Mouse (Mus musculus) liver, postnatal 0 days (tissue): ENCODE data around the gene Txk. TPM values are rescaled to one million over a fixed set of nuclear protein-coding genes. Genes with fewer than 3 reads are reported as not detected.

Experiments used
- ATAC-seq: fragments of 200-750 bp; cut with Nextera tagmentation; 2 replicates; pipeline ENCODE4 v1.8.0; 2017; ENCODE audit warnings: mild to moderate bottlenecking, moderate library complexity
- DNase-seq: peaks from one replicate; pipeline ENCODE4 v3.0.0-alpha.2; 2016
- H3K27ac ChIP-seq: fragments of 300-500 bp; sonication (generic); 2 replicates; pipeline ENCODE4 v1.5.1; 2014; ENCODE audit warnings: antibody characterized with exemption, moderate library complexity, mild to moderate bottlenecking, low read depth
- H3K27me3 ChIP-seq: fragments of 300-500 bp; sonication (generic); 2 replicates; pipeline ENCODE4 v1.6.1; 2014; ENCODE audit warnings: low read length, control low read depth, mixed read lengths; ENCODE audit not compliant: insufficient read depth
- H3K36me3 ChIP-seq: fragments of 300-500 bp; sonication (generic); replicated peaks from 2 replicates; pipeline ENCODE4 v1.6.1; 2014; ENCODE audit warnings: mild to moderate bottlenecking, control low read depth, low read length, moderate library complexity, mixed read lengths; ENCODE audit not compliant: insufficient read depth
- H3K4me1 ChIP-seq: fragments of 300-500 bp; sonication (generic); 2 replicates; pipeline ENCODE4 v1.6.1; 2014; ENCODE audit warnings: antibody characterized with exemption, mild to moderate bottlenecking, control low read depth; ENCODE audit not compliant: insufficient read depth
- H3K4me2 ChIP-seq: fragments of 300-500 bp; sonication (generic); 2 replicates; pipeline ENCODE4 v1.6.1; 2014; ENCODE audit warnings: low read depth, mild to moderate bottlenecking, low read length, moderate library complexity, mixed read lengths
- H3K4me3 ChIP-seq: fragments of 300-500 bp; sonication (generic); 2 replicates; pipeline ENCODE4 v1.5.1; 2014; ENCODE audit warnings: low read depth, low read length
- H3K9ac ChIP-seq: fragments of 300-500 bp; sonication (generic); replicated peaks from 2 replicates; pipeline ENCODE4 v1.6.1; 2014; ENCODE audit warnings: mild to moderate bottlenecking, moderate library complexity
- H3K9me3 ChIP-seq: fragments of 300-500 bp; sonication (generic); 2 replicates; pipeline ENCODE4 v1.6.1; 2016; ENCODE audit warnings: mild to moderate bottlenecking, control low read depth, low read length, mixed read lengths
- CTCF ChIP-seq: sonication (generic); IDR thresholded peaks from 2 replicates; pipeline ENCODE4 v1.5.1; 2016; ENCODE audit warnings: antibody characterized with exemption, low read depth
- EP300 ChIP-seq: IDR thresholded peaks from 2 replicates; pipeline ENCODE4 v1.6.1; 2016; ENCODE audit warnings: antibody characterized with exemption, low read depth, mild to moderate bottlenecking
- WGBS: fragments of 180-500 bp; shearing (Covaris S2); extraction: QIAGEN DNeasy Blood & Tissue Kit; methylation state at CpG from one replicate; pipeline ENCODE4 v1.1.7; 2014; ENCODE audit not compliant: insufficient replicate concordance; 5-methylcytosine and 5-hydroxymethylcytosine counted together
- polyA plus RNA-seq: library from polyadenylated mRNA; unstranded; fragments of >200 nt; fragmentation: Nextera tagmentation; extraction: Ambion mirVana; gene quantifications from 2 replicates; pipeline ENCODE4 v1.2.1, GENCODE M21; 2015

Txk gene
- polyA plus RNA-seq, 1 experiment from 2014 or later: 0.27 TPM

GRCm38 (mm10) chr5:72785451-72785850 lies 32.9 kb upstream of the Txk start:
- Histone ChIP-seq H3K36me3 (peaks cover 6% of the 10 kb centered on the region; the same call in 1 of the 2 replicates), H3K27me3 (no peaks in the 10 kb centered on the region), H3K4me3 (no peak overlapping the region), H3K9ac (no peak overlapping the region), H3K9me3 (no peaks in the 10 kb centered on the region), H3K27ac (no peak overlapping the region), H3K4me2 (no peak overlapping the region), H3K4me1 (no peaks in the 10 kb centered on the region)
- no peak for TF ChIP-seq CTCF
- no peak for TF ChIP-seq EP300
- 71% methylated on average over 4 of the region's 4 CpGs for WGBS
- ATAC-seq: no peak
- DNase-seq: no peak

GRCm38 (mm10) chr5:72784719-72785118 lies 32.1 kb upstream of the Txk start:
- DNase-seq (no peak), ATAC-seq (no peak)
- peaks cover 6% of the 10 kb centered on the region; the same call in 1 of the 2 replicates for H3K36me3 ChIP-seq
- 79% methylated on average over 3 of the region's 3 CpGs for WGBS
- H3K4me2 ChIP-seq: no peak overlapping the region
- no peak overlapping the region for H3K9ac ChIP-seq
- H3K9me3 ChIP-seq: no peaks in the 10 kb centered on the region
- no peak overlapping the region for H3K27ac ChIP-seq
- no peak overlapping the region for H3K4me3 ChIP-seq
- TF ChIP-seq CTCF (no peak), EP300 (no peak)
- H3K27me3 ChIP-seq: no peaks in the 10 kb centered on the region
- H3K4me1 ChIP-seq: no peaks in the 10 kb centered on the region

- DNase-seq: no peak
- H3K4me1 ChIP-seq: no peaks in the 10 kb centered on the region
- H3K27ac ChIP-seq: no peak overlapping the region
- H3K4me2 ChIP-seq: no peak overlapping the region
- no peak overlapping the region for H3K4me3 ChIP-seq
- ATAC-seq: no peak
- TF ChIP-seq CTCF (no peak), EP300 (no peak)
- 76% methylated on average over 8 of the region's 8 CpGs for WGBS
- H3K36me3 ChIP-seq: peaks cover 6% of the 10 kb centered on the region; the same call in 1 of the 2 replicates
- no peaks in the 10 kb centered on the region for H3K27me3 ChIP-seq
- H3K9me3 ChIP-seq: no peaks in the 10 kb centered on the region
- H3K9ac ChIP-seq: no peak overlapping the region
Observed at GRCm38 (mm10) chr5:72783957-72784356, 31.4 kb upstream of the Txk start.

- Histone ChIP-seq H3K9ac (no peak overlapping the region), H3K4me1 (no peaks in the 10 kb centered on the region), H3K4me3 (no peak overlapping the region), H3K4me2 (no peak overlapping the region), H3K36me3 (peaks cover 2% of the 10 kb centered on the region; the same call in 1 of the 2 replicates), H3K27me3 (no peaks in the 10 kb centered on the region), H3K9me3 (no peaks in the 10 kb centered on the region), H3K27ac (no peak overlapping the region)
- ATAC-seq: no peak
- TF ChIP-seq CTCF: no peak
- TF ChIP-seq EP300: no peak
- WGBS: 84% methylated on average over 7 of the region's 7 CpGs
- no peak for DNase-seq
Observed at GRCm38 (mm10) chr5:72783123-72783522, 30.5 kb upstream of the Txk start.

GRCm38 (mm10) chr5:72781776-72782175 lies 29.2 kb upstream of the Txk start:
- H3K27me3 ChIP-seq: no peaks in the 10 kb centered on the region
- H3K9ac ChIP-seq: no peak overlapping the region
- DNase-seq: no peak
- WGBS: 78% methylated on average over 11 of the region's 11 CpGs
- H3K4me2 ChIP-seq: no peak overlapping the region
- H3K27ac ChIP-seq: no peak overlapping the region
- H3K9me3 ChIP-seq: no peaks in the 10 kb centered on the region
- no peaks in the 10 kb centered on the region for H3K4me1 ChIP-seq
- ATAC-seq: no peak
- peaks cover 2% of the 10 kb centered on the region; the same call in 1 of the 2 replicates for H3K36me3 ChIP-seq
- no peak for TF ChIP-seq EP300
- H3K4me3 ChIP-seq: no peak overlapping the region

- peaks cover 2% of the 10 kb centered on the region; the same call in 1 of the 2 replicates for H3K36me3 ChIP-seq
- no peak for DNase-seq
- no peak overlapping the region for H3K27ac ChIP-seq
- H3K27me3 ChIP-seq: no peaks in the 10 kb centered on the region
- ATAC-seq: no peak
- WGBS: 89% methylated on average over 2 of the region's 2 CpGs
- H3K4me3 ChIP-seq: no peak overlapping the region
- H3K4me1 ChIP-seq: no peaks in the 10 kb centered on the region
- H3K4me2 ChIP-seq: no peak overlapping the region
- TF ChIP-seq EP300 (no peak), CTCF (no peak)
- H3K9me3 ChIP-seq: no peaks in the 10 kb centered on the region
- H3K9ac ChIP-seq: no peak overlapping the region
Observed at GRCm38 (mm10) chr5:72776595-72776994, 24.0 kb upstream of the Txk start.

GRCm38 (mm10) chr5:72776127-72776526 lies 23.6 kb upstream of the Txk start:
- H3K36me3 ChIP-seq: peaks cover 2% of the 10 kb centered on the region; the same call in 1 of the 2 replicates
- no peaks in the 10 kb centered on the region for H3K4me1 ChIP-seq
- H3K9me3 ChIP-seq: no peaks in the 10 kb centered on the region
- H3K4me2 ChIP-seq: no peak overlapping the region
- 47% methylated on average over 2 of the region's 2 CpGs for WGBS
- ATAC-seq (no peak), DNase-seq (no peak)
- TF ChIP-seq EP300: no peak
- TF ChIP-seq CTCF: no peak
- H3K9ac ChIP-seq: no peak overlapping the region
- H3K4me3 ChIP-seq: no peak overlapping the region
- no peak overlapping the region for H3K27ac ChIP-seq
- H3K27me3 ChIP-seq: no peaks in the 10 kb centered on the region
